Mouse (Mus musculus): ENCODE measurements at regions not wholly inside any gene's neighbourhood (a gene's known extent, or its start where the extent isn't known, plus 50 kb on each side); places are given as distances from the start of the nearest gene placed in this dataset.

DNA sequence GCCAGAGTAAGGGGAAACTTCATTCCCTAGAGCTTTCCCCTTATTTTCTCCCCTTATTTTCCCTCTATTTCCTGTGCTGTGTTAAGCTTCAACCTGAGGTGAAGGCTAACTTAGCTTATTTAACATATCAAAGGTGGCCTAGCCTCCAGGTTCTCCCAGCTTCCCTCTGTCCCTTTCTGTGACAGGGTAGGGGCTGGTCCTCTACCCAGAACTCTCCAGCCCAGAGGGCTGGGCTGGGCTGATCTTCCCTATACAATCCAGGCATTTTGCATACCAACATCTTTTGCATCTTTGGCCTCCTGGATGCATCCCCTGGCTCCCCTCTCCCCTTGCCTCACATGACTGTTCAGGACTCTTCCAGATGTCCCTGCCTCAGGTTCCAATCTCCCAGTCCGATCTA, 487.9 kb downstream of the Klf5 start:
- TF ChIP-seq CTCF (IDR thresholded peaks at IDR 0.05; ENCODE audit: low read depth): no peak
- no peak for TF ChIP-seq EP300 (optimal IDR thresholded peaks at IDR 0.05)
